Mouse (Mus musculus) embryonic fibroblast, embryonic 13.5 days (primary cell): Measurements from ENCODE around the gene C1qb.

Source experiments
- CTCF ChIP-seq: IDR thresholded peaks from 2 replicates; pipeline ENCODE4 v1.5.1; 2011; ENCODE audit warnings: mild to moderate bottlenecking, control low read depth, low read length, moderate library complexity, borderline replicate concordance; ENCODE audit not compliant: insufficient read depth
- POLR2A ChIP-seq: IDR thresholded peaks from 2 replicates; pipeline ENCODE4 v1.6.1; 2011; ENCODE audit warnings: low read depth, mild to moderate bottlenecking, control low read depth, low read length, moderate library complexity

- TF ChIP-seq CTCF = no peak
- TF ChIP-seq POLR2A = no peak
Measured at GRCm38 (mm10) chr4:136917165-136917524, 31.2 kb upstream of the C1qb start.
